Mouse (Mus musculus) liver, embryonic 15.5 days (tissue): Measurements from ENCODE around the gene Dcst1. TPM values are rescaled to one million over a fixed set of nuclear protein-coding genes. Genes with fewer than 3 reads are reported as not detected.

ENCODE experiments used
- ATAC-seq: fragments of 200-750 bp; cut with Nextera tagmentation; 2 replicates; pipeline ENCODE4 v1.8.0; 2017; ENCODE audit warnings: moderate number of reproducible peaks, mild to moderate bottlenecking, moderate library complexity; ENCODE audit not compliant: insufficient read depth
- H3K27ac ChIP-seq: fragments of 300-500 bp; sonication (generic); replicated peaks from 2 replicates; pipeline ENCODE4 v1.5.1; 2015; ENCODE audit warnings: mild to moderate bottlenecking, inconsistent platforms
- H3K27me3 ChIP-seq: fragments of 300-500 bp; sonication (generic); 2 replicates; pipeline ENCODE4 v1.6.1; 2015; ENCODE audit warnings: mild to moderate bottlenecking, inconsistent platforms
- H3K36me3 ChIP-seq: fragments of 300-500 bp; sonication (generic); replicated peaks from 2 replicates; pipeline ENCODE4 v1.6.1; 2015; ENCODE audit warnings: moderate library complexity, mild to moderate bottlenecking, inconsistent platforms
- H3K4me1 ChIP-seq: fragments of 300-500 bp; sonication (generic); replicated peaks from 2 replicates; pipeline ENCODE4 v1.6.1; 2015; ENCODE audit warnings: inconsistent platforms
- H3K4me2 ChIP-seq: fragments of 300-500 bp; sonication (generic); 2 replicates; pipeline ENCODE4 v1.6.1; 2015; ENCODE audit warnings: moderate library complexity, mild to moderate bottlenecking, inconsistent platforms
- H3K4me3 ChIP-seq: fragments of 300-500 bp; sonication (generic); replicated peaks from 2 replicates; pipeline ENCODE4 v1.5.1; 2015; ENCODE audit warnings: mild to moderate bottlenecking, inconsistent platforms
- H3K9ac ChIP-seq: fragments of 300-500 bp; sonication (generic); 2 replicates; pipeline ENCODE4 v1.6.1; 2015; ENCODE audit warnings: moderate library complexity, mild to moderate bottlenecking, inconsistent platforms
- H3K9me3 ChIP-seq: fragments of 300-500 bp; sonication (generic); replicated peaks from 2 replicates; pipeline ENCODE4 v1.6.1; 2016; ENCODE audit warnings: inconsistent platforms
- WGBS: fragments of 180-500 bp; shearing (Covaris S2); methylation state at CpG from one replicate; pipeline ENCODE4 v1.1.7; 2015; ENCODE audit warnings: mixed read lengths; ENCODE audit not compliant: insufficient replicate concordance; 5-methylcytosine and 5-hydroxymethylcytosine counted together
- polyA plus RNA-seq: library from polyadenylated mRNA; unstranded; fragments of >200 nt; fragmentation: Nextera tagmentation; extraction: Ambion mirVana; gene quantifications from 2 replicates; pipeline ENCODE4 v1.2.1, GENCODE M21; 2015

Gene Dcst1
- polyA plus RNA-seq, 1 experiment from 2014 or later, result not detected

GRCm38 (mm10) chr3:89379388-89380131 lies 14.5 kb upstream of the Dcst1 start:
- 70% methylated on average over 31 of the region's 31 CpGs for WGBS
- Histone ChIP-seq H3K36me3 (peaks cover 21% of the 10 kb centered on the region), H3K4me1 (peaks cover 21% of the 10 kb centered on the region), H3K4me3 (no peak overlapping the region), H3K9me3 (no peaks in the 10 kb centered on the region), H3K27ac (no peak overlapping the region), H3K4me2 (no peak overlapping the region), H3K27me3 (no peaks in the 10 kb centered on the region), H3K9ac (no peak overlapping the region)
- no peak for ATAC-seq

- Histone ChIP-seq H3K4me3 (peak overlapping the region; percentile 44), H3K4me2 (peak overlapping the region; percentile 70), H3K4me1 (peaks cover 26% of the 10 kb centered on the region), H3K27me3 (no peaks in the 10 kb centered on the region), H3K27ac (peak overlapping the region; percentile 24; the same call in 1 of the 2 replicates), H3K9ac (peak overlapping the region; percentile 39; the same call in 1 of the 2 replicates), H3K9me3 (no peaks in the 10 kb centered on the region), H3K36me3 (peaks cover 21% of the 10 kb centered on the region)
- 5% methylated on average over 29 of the region's 29 CpGs for WGBS
- peak; percentile 58 for ATAC-seq
These were observed 13.5 kb upstream of the Dcst1 start for GRCm38 (mm10) chr3:89378394-89379067.

- ATAC-seq, result no peak
- Histone ChIP-seq H3K27ac (no peak overlapping the region), H3K27me3 (no peaks in the 10 kb centered on the region)
These were observed 12.8 kb upstream of the Dcst1 start for GRCm38 (mm10) chr3:89377831-89378230.

GRCm38 (mm10) chr3:89373581-89374231 lies 8.7 kb upstream of the Dcst1 start:
- no peak for ATAC-seq
- 33% methylated on average over 5 of the region's 5 CpGs for WGBS
- Histone ChIP-seq H3K27ac (no peak overlapping the region), H3K9ac (no peak overlapping the region), H3K36me3 (0 out of 2 replicates have a peak, but pooled peaks cover 4% of the 10 kb centered on the region), H3K4me2 (no peak overlapping the region), H3K4me1 (peaks cover 23% of the 10 kb centered on the region), H3K9me3 (no peaks in the 10 kb centered on the region), H3K27me3 (no peaks in the 10 kb centered on the region), H3K4me3 (no peak overlapping the region)

More at GRCm38 (mm10) chr3:89377831-89378230, 12.8 kb upstream of the Dcst1 start:
- peaks cover 26% of the 10 kb centered on the region for H3K4me1 ChIP-seq
- no peak overlapping the region for H3K4me2 ChIP-seq
- H3K9ac ChIP-seq, result no peak overlapping the region
- H3K4me3 ChIP-seq, result no peak overlapping the region
- peaks cover 21% of the 10 kb centered on the region for H3K36me3 ChIP-seq
- 73% methylated on average over 4 of the region's 4 CpGs for WGBS
- no peaks in the 10 kb centered on the region for H3K9me3 ChIP-seq

GRCm38 (mm10) chr3:89367338-89367737 lies 2.3 kb upstream of the Dcst1 start:
- Histone ChIP-seq H3K36me3 (no peaks in the 10 kb centered on the region), H3K27me3 (peaks cover 5% of the 10 kb centered on the region), H3K27ac (no peak overlapping the region), H3K4me1 (no peaks in the 10 kb centered on the region), H3K9ac (no peak overlapping the region), H3K4me2 (no peak overlapping the region), H3K9me3 (no peaks in the 10 kb centered on the region), H3K4me3 (no peak overlapping the region)
- ATAC-seq, result no peak
- whole genome bisulfite sequencing, result 59% methylated on average over 11 of the region's 11 CpGs

GRCm38 (mm10) chr3:89365486-89366414 lies 697 bp upstream of the Dcst1 start:
- H3K27ac ChIP-seq, result no peak overlapping the region
- 58% methylated on average over 20 of the region's 20 CpGs for WGBS
- H3K9me3 ChIP-seq, result no peaks in the 10 kb centered on the region
- H3K4me1 ChIP-seq, result no peaks in the 10 kb centered on the region
- H3K36me3 ChIP-seq, result no peaks in the 10 kb centered on the region
- H3K9ac ChIP-seq, result no peak overlapping the region
- H3K27me3 ChIP-seq, result peaks cover 5% of the 10 kb centered on the region
- H3K4me2 ChIP-seq, result no peak overlapping the region
- no peak for ATAC-seq
- H3K4me3 ChIP-seq, result no peak overlapping the region

GRCm38 (mm10) chr3:89364631-89365030 lies 422 bp downstream of the Dcst1 start:
- Histone ChIP-seq H3K9ac (no peak overlapping the region), H3K4me2 (no peak overlapping the region), H3K27me3 (peaks cover 5% of the 10 kb centered on the region), H3K9me3 (no peaks in the 10 kb centered on the region), H3K4me1 (no peaks in the 10 kb centered on the region), H3K36me3 (no peaks in the 10 kb centered on the region), H3K27ac (no peak overlapping the region), H3K4me3 (no peak overlapping the region)
- WGBS, result 67% methylated on average over 8 of the region's 8 CpGs
- no peak for ATAC-seq

- Histone ChIP-seq H3K4me1 (no peaks in the 10 kb centered on the region), H3K27ac (no peak within 1 kb of the TSS), H3K36me3 (no peaks in the 10 kb centered on the region), H3K9me3 (no peaks in the 10 kb centered on the region), H3K4me3 (no peak within 1 kb of the TSS), H3K27me3 (peaks cover 2% of the 10 kb centered on the region), H3K4me2 (no peak within 1 kb of the TSS), H3K9ac (no peak within 1 kb of the TSS)
- 69% methylated on average over 7 of the region's 7 CpGs for WGBS
- no peak for ATAC-seq
These were observed 3.4 kb downstream of the Dcst1 start, which contains the start of gene Dcst2 for GRCm38 (mm10) chr3:89361675-89362074. Gene Dcst2 (plus strand): TSS chr3:89361975.

- WGBS, result 22% methylated on average over 3 of the region's 3 CpGs
- ATAC-seq, result no peak
These were observed 4.8 kb downstream of the Dcst1 start for GRCm38 (mm10) chr3:89360237-89360636.

GRCm38 (mm10) chr3:89359630-89360029 lies 5.4 kb downstream of the Dcst1 start:
- 51% methylated on average over 6 of the region's 6 CpGs for WGBS
- H3K9me3 ChIP-seq, result no peaks in the 10 kb centered on the region
- H3K27me3 ChIP-seq, result peaks cover 6% of the 10 kb centered on the region
- no peaks in the 10 kb centered on the region for H3K36me3 ChIP-seq
- no peaks in the 10 kb centered on the region; the same call in 1 of the 2 replicates for H3K4me1 ChIP-seq
- H3K27ac ChIP-seq, result no peak overlapping the region
- no peak for ATAC-seq
- no peak overlapping the region for H3K9ac ChIP-seq
- H3K4me3 ChIP-seq, result no peak overlapping the region
- no peak overlapping the region for H3K4me2 ChIP-seq

More at GRCm38 (mm10) chr3:89360237-89360636, 4.8 kb downstream of the Dcst1 start:
- H3K9ac ChIP-seq, result no peak overlapping the region
- H3K4me3 ChIP-seq, result no peak overlapping the region
- no peak overlapping the region for H3K4me2 ChIP-seq
- H3K4me1 ChIP-seq, result no peaks in the 10 kb centered on the region
- H3K9me3 ChIP-seq, result no peaks in the 10 kb centered on the region
- no peak overlapping the region for H3K27ac ChIP-seq
- H3K27me3 ChIP-seq, result peaks cover 6% of the 10 kb centered on the region
- no peaks in the 10 kb centered on the region for H3K36me3 ChIP-seq
